Mouse (Mus musculus): ENCODE results near the gene Vmn1r197. TPM values are rescaled to one million over a fixed set of nuclear protein-coding genes. Genes with fewer than 3 reads are reported as not detected.

Gene Vmn1r197
- not detected in 2 replicates for polyA plus RNA-seq (2012; rRNA removed)

DNA sequence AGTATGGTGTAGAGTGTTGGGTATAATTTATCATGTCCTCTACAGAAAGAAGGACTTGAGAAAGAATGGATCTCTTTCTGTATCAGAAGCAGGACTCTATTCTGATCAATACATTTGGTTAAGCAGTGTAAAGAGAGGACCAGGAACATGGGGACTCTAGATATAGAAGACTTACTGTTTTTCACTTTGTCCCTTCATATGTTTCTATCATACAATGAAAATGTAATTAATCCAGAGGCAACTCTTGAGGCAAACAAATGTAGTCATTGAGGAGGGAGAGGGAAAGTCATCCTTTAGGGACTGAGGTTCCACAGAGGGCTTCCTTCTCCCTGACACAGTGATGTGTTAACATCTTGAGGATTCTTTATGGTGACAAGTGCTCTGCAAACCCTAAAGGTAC lies at the start of gene Vmn1r197:
Gene Vmn1r197 (plus strand): TSS at position 301 of the 400 bp plus-strand sequence.

GRCm38 (mm10) chr13:22289620-22290019 lies 34.8 kb upstream of the Vmn1r197 start, which contains the start of gene Vmn1r196:
Gene Vmn1r196 (plus strand): TSS chr13:22289920.

GRCm38 (mm10) chr13:22350064-22350463 lies 25.7 kb downstream of the Vmn1r197 start, which contains the start of gene Vmn1r198:
Gene Vmn1r198 (plus strand): TSS chr13:22350364.

DNA sequence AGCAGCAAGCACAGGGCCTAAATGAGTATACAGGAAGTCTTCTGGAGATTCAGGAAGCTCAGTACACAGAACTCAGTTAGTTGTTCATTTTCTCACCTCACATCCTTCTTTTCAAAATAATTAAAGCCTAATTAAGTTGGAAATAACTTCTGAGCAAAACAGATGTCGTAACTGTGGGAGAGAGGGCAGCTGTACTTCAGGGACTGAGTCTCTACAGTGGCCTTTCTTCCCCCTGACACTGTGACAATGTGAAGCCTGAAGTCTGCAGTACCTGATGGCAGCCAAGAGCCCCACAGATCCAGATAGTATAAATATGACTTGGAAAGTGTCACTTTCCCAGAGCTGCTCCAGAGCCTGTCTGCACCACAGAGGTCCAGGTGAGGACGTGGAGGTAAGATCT lies 55.1 kb downstream of the Vmn1r197 start, which contains the start of gene Vmn1r199:
Gene Vmn1r199 (plus strand): TSS at position 301 of the 400 bp plus-strand sequence.

Other genes starting within 250 kb of the Vmn1r197 start
- gene Vmn1r188, start 240.1 kb upstream of the Vmn1r197 start, polyA plus RNA-seq (2012; rRNA removed): not detected in 2 replicates
- gene Vmn1r189, start 218.8 kb upstream of the Vmn1r197 start, polyA plus RNA-seq (2012; rRNA removed): not detected in 2 replicates
- gene Vmn1r191, start 140.6 kb upstream of the Vmn1r197 start, polyA plus RNA-seq (2012; rRNA removed): not detected in 2 replicates
- not detected in 2 replicates for gene Vmn1r192, start 133.4 kb upstream of the Vmn1r197 start, polyA plus RNA-seq (2012; rRNA removed)
- not detected in 2 replicates for gene Vmn1r193, start 101.4 kb upstream of the Vmn1r197 start, polyA plus RNA-seq (2012; rRNA removed)
- gene Vmn1r194, start 80.4 kb upstream of the Vmn1r197 start, polyA plus RNA-seq (2012; rRNA removed): not detected in 2 replicates
- gene Vmn1r195, start 54.1 kb upstream of the Vmn1r197 start, polyA plus RNA-seq (2012; rRNA removed): not detected in 2 replicates
- not detected in 2 replicates for gene Vmn1r196, start 34.7 kb upstream of the Vmn1r197 start, polyA plus RNA-seq (2012; rRNA removed)
- not detected in 2 replicates for gene Vmn1r198, start 25.8 kb downstream of the Vmn1r197 start, polyA plus RNA-seq (2012; rRNA removed)
- not detected in 2 replicates for gene Vmn1r199, start 55.2 kb downstream of the Vmn1r197 start, polyA plus RNA-seq (2012; rRNA removed)
- not detected in 2 replicates for gene Vmn1r200, start 65.8 kb downstream of the Vmn1r197 start, polyA plus RNA-seq (2012; rRNA removed)
- not detected in 2 replicates for gene Vmn1r201, start 147.3 kb downstream of the Vmn1r197 start, polyA plus RNA-seq (2012; rRNA removed)
- not detected in 2 replicates for gene Vmn1r202, start 180.8 kb downstream of the Vmn1r197 start, polyA plus RNA-seq (2012; rRNA removed)
- not detected in 2 replicates for gene Vmn1r203, start 193.5 kb downstream of the Vmn1r197 start, polyA plus RNA-seq (2012; rRNA removed)
- gene Vmn1r204, start 228.6 kb downstream of the Vmn1r197 start, polyA plus RNA-seq (2012; rRNA removed): not detected in 2 replicates

All from stomach, adult 2 months (tissue).